Mouse (Mus musculus): ENCODE measurements at regions not wholly inside any gene's neighbourhood (a gene's known extent, or its start where the extent isn't known, plus 50 kb on each side); places are given as distances from the start of the nearest gene placed in this dataset.

DNA sequence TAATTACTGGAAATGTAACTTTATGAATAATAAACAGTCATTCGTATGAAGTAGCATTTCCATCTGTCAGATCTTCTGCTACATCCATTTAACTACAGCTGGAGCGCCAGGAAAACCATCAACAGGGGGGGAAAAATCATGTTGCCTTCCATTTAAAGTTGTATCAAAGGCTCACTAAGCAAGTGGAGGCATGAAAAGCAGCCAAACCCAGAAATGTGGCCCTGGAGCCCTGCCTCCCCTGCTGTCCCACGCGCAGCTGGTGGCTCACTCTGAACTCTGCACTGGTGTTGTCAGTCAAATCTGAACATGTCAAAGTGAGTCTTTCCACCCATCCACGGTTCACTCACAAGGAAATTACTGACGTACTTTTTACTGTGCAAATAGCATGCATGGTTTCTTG lies 152.5 kb upstream of the Gm3448 start:
- no peak for DNase-seq (ENCODE audit: low spot score)

DNA sequence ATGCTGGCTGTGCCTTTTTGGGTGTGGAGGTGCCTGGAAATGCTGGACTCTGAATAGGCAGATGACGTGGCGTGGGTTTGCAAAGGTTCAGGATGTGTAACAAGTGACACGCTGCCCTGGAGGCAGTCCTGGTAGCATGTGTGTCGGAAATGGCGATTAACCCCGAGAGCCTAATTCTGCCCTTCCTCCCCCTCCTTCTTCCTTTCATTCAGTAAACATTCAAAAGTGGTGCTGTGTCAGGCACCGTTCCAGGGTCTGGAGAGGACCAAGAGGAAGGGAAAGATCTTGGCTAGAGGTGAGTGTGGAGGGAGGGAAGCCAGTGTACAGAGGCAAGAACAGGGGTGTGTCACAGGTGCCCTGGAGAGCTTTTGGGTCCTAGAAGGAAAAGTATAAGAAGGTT lies 151.5 kb upstream of the Gm3448 start:
- DNase-seq (ENCODE audit: low spot score): peak; percentile 12

DNA sequence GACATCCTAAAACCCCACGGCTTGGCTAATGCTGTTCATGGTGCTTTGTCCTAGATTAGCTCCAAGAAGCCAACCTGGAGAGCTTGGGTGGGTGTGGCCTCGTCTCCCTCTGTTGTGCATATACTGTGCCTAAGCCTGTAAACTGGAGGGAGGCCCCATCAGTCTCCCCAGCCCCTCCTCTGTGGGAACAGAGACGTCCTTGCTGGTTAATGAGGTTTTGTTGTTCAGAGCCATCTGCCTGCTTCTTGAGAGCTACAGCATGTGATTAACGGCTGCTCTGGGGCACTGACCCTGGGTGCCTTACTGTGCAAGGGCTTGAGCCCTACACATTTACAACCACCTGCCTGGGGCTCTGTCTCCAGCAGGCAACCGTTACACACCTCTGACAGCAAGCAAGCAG lies 143.9 kb upstream of the Gm3448 start:
- no peak for DNase-seq (ENCODE audit: low spot score)

- DNase-seq (ENCODE audit: low spot score): no peak
Observed at GRCm38 (mm10) chr17:15183800-15184199, 142.5 kb upstream of the Gm3448 start.

DNA sequence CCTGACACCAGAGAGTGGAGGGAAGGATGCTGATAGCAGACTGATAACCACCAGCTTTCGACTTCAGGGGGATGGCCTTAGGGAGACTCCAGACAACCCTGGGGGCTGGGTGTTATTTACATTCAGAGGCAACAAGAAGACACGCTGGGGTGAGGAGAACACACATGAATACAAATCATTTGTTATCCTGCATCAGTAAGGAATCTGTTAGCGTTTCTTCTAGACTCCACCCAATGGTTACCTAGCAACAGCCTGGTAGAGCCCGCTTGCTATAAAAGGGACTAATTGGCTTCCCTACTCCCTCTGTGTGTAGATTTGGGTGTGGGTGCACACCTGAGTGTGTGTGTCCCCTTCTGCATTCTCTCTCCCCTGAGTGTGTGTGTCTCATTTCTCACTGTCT lies 140.8 kb upstream of the Gm3448 start:
- DNase-seq (ENCODE audit: low spot score): no peak

DNA sequence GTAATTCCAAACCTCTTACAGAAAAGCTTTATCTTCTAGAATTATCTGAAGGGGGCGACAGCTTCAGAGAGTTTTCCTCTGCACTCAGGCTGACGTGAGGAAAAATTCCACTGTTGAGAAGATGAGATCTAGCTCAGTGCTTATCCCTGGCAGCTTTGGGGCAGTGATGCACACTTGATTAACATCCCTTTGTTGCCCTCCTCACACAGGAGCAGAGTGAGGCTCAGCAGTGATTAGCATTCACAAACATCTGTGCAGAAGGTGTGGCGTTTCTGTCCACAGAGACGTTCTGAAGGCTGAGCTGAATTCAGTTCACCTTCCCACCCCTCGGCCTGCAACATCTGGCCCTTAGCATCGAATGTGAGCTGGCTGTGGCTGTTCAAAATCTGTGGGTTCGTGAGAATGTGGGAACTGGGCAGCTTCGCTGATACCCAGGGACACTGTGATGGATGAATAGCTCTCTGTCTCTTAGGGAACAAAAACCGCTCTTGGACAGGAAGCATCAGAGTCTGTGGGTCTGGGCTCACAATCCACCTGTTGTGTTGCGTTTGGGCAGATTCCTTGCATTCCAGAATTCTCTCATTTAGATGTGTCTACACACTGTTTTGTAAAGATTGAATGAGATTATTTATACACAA lies 139.0 kb upstream of the Gm3448 start:
- no peak for DNase-seq (ENCODE audit: low spot score)

DNA sequence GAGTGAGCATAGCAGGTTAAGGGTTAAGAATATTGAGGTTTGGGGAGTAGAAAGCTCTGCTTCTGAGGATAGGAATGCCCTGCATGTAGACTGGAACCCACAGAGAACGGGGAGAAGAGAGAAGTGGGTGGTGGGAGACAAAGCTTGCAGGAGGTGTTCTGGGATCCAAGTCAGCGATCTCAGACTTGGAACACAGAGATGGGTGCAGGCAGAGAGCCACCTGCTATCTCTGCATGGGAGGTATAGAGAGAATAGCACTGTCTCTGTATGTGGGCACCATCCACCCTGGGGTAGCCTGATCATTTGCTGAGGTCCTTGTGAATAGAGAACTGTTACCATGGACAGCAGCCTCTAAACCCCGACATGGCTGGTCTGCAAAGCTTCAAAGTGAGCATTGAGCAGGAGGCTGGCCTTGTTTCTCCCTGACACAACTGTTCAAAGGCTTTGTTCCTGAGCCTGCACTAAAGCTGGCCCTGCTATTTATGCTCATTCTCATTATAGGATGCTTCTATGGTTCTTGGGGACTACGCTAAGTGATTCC lies 138.1 kb upstream of the Gm3448 start:
- DNase-seq (ENCODE audit: low spot score): no peak

GRCm38 (mm10) chr17:15177390-15177789 lies 136.1 kb upstream of the Gm3448 start:
- no peak for DNase-seq (ENCODE audit: low spot score)

- no peak for DNase-seq (ENCODE audit: low spot score)
Observed at GRCm38 (mm10) chr17:15174354-15174953, 133.1 kb upstream of the Gm3448 start.

GRCm38 (mm10) chr17:15167927-15168326 lies 126.6 kb upstream of the Gm3448 start:
- DNase-seq (ENCODE audit: low spot score): no peak

GRCm38 (mm10) chr17:15157693-15158333 lies 116.5 kb upstream of the Gm3448 start:
- DNase-seq (ENCODE audit: low spot score): no peak

GRCm38 (mm10) chr17:15152996-15153735 lies 111.8 kb upstream of the Gm3448 start:
- DNase-seq (ENCODE audit: low spot score): no peak

DNA sequence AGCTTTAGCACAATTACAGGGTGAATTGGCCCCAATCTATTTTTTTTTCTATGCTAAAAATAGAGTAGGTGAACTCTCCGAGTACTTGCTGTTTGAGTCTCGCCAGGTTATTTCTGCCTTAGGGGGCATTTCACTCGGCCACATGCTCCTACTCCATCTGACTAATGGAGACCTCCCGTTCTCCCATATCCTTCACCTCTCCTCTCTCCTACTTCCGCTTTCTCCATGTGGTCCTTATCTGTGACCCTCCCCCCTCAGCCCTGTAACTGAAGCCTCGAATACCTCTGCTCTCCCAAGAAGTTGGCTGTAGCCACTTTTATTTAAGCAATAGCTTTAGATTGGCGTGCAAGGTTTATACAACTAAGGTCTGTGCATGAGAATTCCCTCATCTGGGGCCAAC lies 111.1 kb upstream of the Gm3448 start:
- DNase-seq (ENCODE audit: low spot score): no peak

GRCm38 (mm10) chr17:15151695-15152094 lies 110.4 kb upstream of the Gm3448 start:
- DNase-seq (ENCODE audit: low spot score): no peak

DNA sequence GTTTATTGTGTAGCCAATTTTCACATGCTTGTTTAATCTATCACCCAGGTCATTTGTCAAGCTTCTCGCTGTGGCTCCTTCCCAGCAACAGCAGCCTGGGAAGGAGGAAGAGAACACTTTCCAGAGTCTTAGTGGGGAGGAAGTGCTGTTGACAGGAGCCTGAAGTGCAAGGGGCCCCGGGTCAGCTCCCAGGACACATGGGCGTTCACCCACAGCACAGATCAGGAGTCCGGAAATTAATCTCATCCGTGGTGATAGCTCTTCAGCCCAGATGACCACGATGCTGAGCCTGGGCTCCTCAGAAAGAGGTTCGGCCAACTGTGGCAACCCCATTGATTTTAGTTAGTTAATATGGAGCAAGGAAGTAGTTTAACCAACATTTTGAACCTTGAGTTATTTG lies 105.3 kb upstream of the Gm3448 start:
- no peak for DNase-seq (ENCODE audit: low spot score)

- no peak for DNase-seq (ENCODE audit: low spot score)
Observed at GRCm38 (mm10) chr17:15145191-15145968, 104.0 kb upstream of the Gm3448 start.

DNA sequence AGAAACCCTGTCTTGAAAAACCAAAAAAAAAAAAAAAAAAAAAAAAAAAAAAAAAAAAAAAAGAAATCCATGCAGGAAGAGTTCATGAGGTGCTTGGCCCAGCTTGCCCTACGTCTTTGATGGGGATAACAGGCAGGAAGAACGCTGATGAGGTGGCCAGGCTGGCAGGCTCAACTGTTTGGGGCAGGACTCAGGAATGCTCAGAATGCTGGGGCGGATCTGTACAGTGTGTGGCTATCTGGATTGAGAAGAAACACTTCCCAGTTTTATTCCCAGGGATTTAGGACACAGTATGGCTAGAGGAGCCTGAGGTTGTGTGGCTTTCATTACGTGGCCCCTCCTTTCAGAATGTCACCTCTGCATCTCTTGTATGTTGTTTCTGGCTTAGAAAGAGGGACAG lies 99.1 kb upstream of the Gm3448 start:
- DNase-seq (ENCODE audit: low spot score): no peak
